Mouse (Mus musculus): Measurements from ENCODE around the gene Fmnl2. TPM values are rescaled to one million over a fixed set of nuclear protein-coding genes. Genes with fewer than 3 reads are reported as not detected.

Gene Fmnl2
- polyA plus RNA-seq, 1 experiment = 2.8 TPM

DNA sequence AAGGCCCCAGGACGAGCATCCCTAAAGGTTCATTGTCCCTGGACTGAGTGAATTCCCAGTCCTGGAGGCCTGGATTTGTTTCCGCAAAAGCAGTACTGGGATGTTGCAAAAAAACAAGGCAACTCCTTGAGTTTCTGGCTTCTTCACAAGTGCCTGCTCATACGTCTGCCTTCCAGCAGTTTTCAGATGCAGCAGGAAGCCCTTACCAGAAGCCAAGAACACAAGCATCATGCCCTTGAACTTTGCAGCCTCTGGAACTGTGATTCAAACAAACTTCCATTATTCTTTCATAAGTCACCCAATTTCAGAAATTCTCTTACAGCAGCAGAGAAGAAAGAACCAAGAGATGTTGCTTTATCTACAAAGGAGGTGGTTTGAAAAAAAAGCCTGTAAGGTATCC lies 21.9 kb upstream of the Fmnl2 start:
- Histone ChIP-seq H3K4me2 (ENCODE audit: low read depth) (no peak overlapping the region), H3ac (ENCODE audit: control insufficient read depth, insufficient read length) (no peak overlapping the region), H3K79me2 (ENCODE audit: control insufficient read depth, insufficient read depth) (no peaks in the 10 kb centered on the region), H3K27me3 (ENCODE audit: control insufficient read depth, insufficient read depth, insufficient read length) (no peaks in the 10 kb centered on the region), H3K4me3 (no peak overlapping the region), H3K36me3 (ENCODE audit: control insufficient read depth, insufficient read depth) (no peaks in the 10 kb centered on the region)
- TF ChIP-seq MAX (IDR thresholded peaks at IDR 0.05; ENCODE audit: low read depth) = no peak
- TF ChIP-seq SRF (IDR thresholded peaks at IDR 0.05; ENCODE audit: control insufficient read depth, insufficient read length, low read depth) = no peak
- TF ChIP-seq CEBPB (IDR thresholded peaks at IDR 0.05; ENCODE audit: insufficient read depth, poor library complexity, severe bottlenecking) = no peak
- no peak for TF ChIP-seq E2F4 (IDR thresholded peaks at IDR 0.05; ENCODE audit: insufficient read depth)
- TF ChIP-seq TCF12 (IDR thresholded peaks at IDR 0.05; ENCODE audit: insufficient read depth, poor library complexity, severe bottlenecking) = no peak

DNA sequence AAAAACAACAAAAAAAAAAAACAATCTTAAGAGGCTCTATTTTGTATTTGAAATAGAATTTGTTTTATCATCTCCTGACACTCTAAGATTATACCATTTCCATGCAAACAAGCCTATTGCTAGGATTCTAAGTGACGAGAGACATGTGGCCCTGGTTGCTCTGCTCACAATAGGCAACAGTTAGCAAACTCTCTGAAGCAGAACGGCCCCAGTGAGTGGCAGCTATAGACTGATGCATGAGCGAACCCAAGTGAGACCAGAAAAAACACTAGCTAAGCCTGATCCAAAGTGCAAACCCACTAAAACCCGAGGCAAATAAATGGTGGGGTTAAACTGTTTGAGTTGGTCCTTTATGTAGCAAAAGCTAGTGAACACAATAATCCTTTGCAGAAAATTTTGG lies 18.6 kb upstream of the Fmnl2 start:
- TF ChIP-seq MAX (IDR thresholded peaks at IDR 0.05; ENCODE audit: low read depth) (no peak), E2F4 (IDR thresholded peaks at IDR 0.05; ENCODE audit: insufficient read depth) (no peak), SRF (IDR thresholded peaks at IDR 0.05; ENCODE audit: control insufficient read depth, insufficient read length, low read depth) (no peak), TCF3 (IDR thresholded peaks at IDR 0.05; ENCODE audit: insufficient read length, low read depth) (no peak), REST (IDR thresholded peaks at IDR 0.05; ENCODE audit: insufficient read depth, insufficient read length) (no peak), CEBPB (IDR thresholded peaks at IDR 0.05; ENCODE audit: insufficient read depth, poor library complexity, severe bottlenecking) (no peak), POLR2A (IDR thresholded peaks at IDR 0.05; ENCODE audit: insufficient read length, low read depth) (no peak), USF1 (IDR thresholded peaks at IDR 0.05; ENCODE audit: low read depth) (no peak), POLR2AphosphoS2 (IDR thresholded peaks at IDR 0.05; ENCODE audit: insufficient read length, low read depth) (no peak)
- no peak overlapping the region for H3ac ChIP-seq (ENCODE audit: control insufficient read depth, insufficient read length)
- H3K36me3 ChIP-seq (ENCODE audit: control insufficient read depth, insufficient read depth) = no peaks in the 10 kb centered on the region
- no peaks in the 10 kb centered on the region for H3K79me2 ChIP-seq (ENCODE audit: control insufficient read depth, insufficient read depth)
- no peaks in the 10 kb centered on the region for H3K27me3 ChIP-seq (ENCODE audit: control insufficient read depth, insufficient read depth, insufficient read length)
- no peak overlapping the region for H3K4me2 ChIP-seq (ENCODE audit: low read depth)
- no peak overlapping the region for H3K4me3 ChIP-seq

- Histone ChIP-seq H3K27me3 (ENCODE audit: control insufficient read depth, insufficient read depth, insufficient read length) (no peaks in the 10 kb centered on the region), H3K79me2 (ENCODE audit: control insufficient read depth, insufficient read depth) (no peaks in the 10 kb centered on the region), H3K4me2 (ENCODE audit: low read depth) (no peak overlapping the region), H3K4me3 (no peak overlapping the region), H3ac (ENCODE audit: control insufficient read depth, insufficient read length) (no peak overlapping the region), H3K36me3 (ENCODE audit: control insufficient read depth, insufficient read depth) (no peaks in the 10 kb centered on the region)
- TF ChIP-seq TCF12 (IDR thresholded peaks at IDR 0.05; ENCODE audit: insufficient read depth, poor library complexity, severe bottlenecking) (no peak), REST (IDR thresholded peaks at IDR 0.05; ENCODE audit: insufficient read depth, insufficient read length) (no peak), POLR2AphosphoS2 (IDR thresholded peaks at IDR 0.05; ENCODE audit: insufficient read length, low read depth) (no peak), MAX (IDR thresholded peaks at IDR 0.05; ENCODE audit: low read depth) (no peak), CEBPB (IDR thresholded peaks at IDR 0.05; ENCODE audit: insufficient read depth, poor library complexity, severe bottlenecking) (no peak), TCF3 (IDR thresholded peaks at IDR 0.05; ENCODE audit: insufficient read length, low read depth) (no peak), E2F4 (IDR thresholded peaks at IDR 0.05; ENCODE audit: insufficient read depth) (no peak), MYOD1 (IDR thresholded peaks at IDR 0.05; ENCODE audit: control insufficient read depth in 1 of 3, insufficient read length in 2 of 3, low read depth in 2 of 3) (no peak)
Observed at GRCm38 (mm10) chr2:52839868-52840267, 17.8 kb upstream of the Fmnl2 start.

DNA sequence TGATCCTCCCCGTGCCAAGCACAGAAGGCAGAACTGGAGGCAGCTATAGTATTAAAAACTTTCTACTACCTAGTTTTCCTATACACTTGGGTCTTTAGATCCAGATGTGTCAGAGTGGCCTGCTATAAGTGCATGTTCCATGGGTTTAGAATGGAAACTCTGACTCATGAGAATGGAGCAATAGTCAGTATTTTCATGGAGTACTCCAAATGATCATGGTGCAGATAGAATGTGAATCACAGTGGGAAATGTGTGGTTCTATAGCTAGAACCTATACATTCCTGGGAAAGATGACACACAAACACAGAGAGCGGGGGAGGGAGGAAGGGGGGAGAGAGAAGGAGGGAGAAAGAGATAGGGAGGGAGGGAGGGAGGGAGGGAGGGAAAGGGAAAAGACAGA lies 13.8 kb upstream of the Fmnl2 start:
- no peaks in the 10 kb centered on the region for H3K27me3 ChIP-seq (ENCODE audit: control insufficient read depth, insufficient read depth, insufficient read length)
- no peak overlapping the region for H3ac ChIP-seq (ENCODE audit: control insufficient read depth, insufficient read length)
- H3K4me2 ChIP-seq (ENCODE audit: low read depth) = no peak overlapping the region
- H3K4me3 ChIP-seq = no peak overlapping the region
- H3K36me3 ChIP-seq (ENCODE audit: control insufficient read depth, insufficient read depth) = no peaks in the 10 kb centered on the region
- H3K79me2 ChIP-seq (ENCODE audit: control insufficient read depth, insufficient read depth) = no peaks in the 10 kb centered on the region
- TF ChIP-seq POLR2AphosphoS2 (IDR thresholded peaks at IDR 0.05; ENCODE audit: insufficient read length, low read depth) = no peak
- no peak for TF ChIP-seq USF1 (IDR thresholded peaks at IDR 0.05; ENCODE audit: low read depth)
- TF ChIP-seq SRF (IDR thresholded peaks at IDR 0.05; ENCODE audit: control insufficient read depth, insufficient read length, low read depth) = no peak
- no peak for TF ChIP-seq MYOD1 (IDR thresholded peaks at IDR 0.05; ENCODE audit: control insufficient read depth in 1 of 3, insufficient read length in 2 of 3, low read depth in 2 of 3)
- TF ChIP-seq E2F4 (IDR thresholded peaks at IDR 0.05; ENCODE audit: insufficient read depth) = no peak
- no peak for TF ChIP-seq REST (IDR thresholded peaks at IDR 0.05; ENCODE audit: insufficient read depth, insufficient read length)
- no peak for TF ChIP-seq MYOG (IDR thresholded peaks at IDR 0.05; ENCODE audit: control insufficient read depth in 1 of 3, insufficient read depth in 1 of 3, insufficient read length in 2 of 3, low read depth in 2 of 3)
- no peak for TF ChIP-seq POLR2A (IDR thresholded peaks at IDR 0.05; ENCODE audit: insufficient read length, low read depth)

DNA sequence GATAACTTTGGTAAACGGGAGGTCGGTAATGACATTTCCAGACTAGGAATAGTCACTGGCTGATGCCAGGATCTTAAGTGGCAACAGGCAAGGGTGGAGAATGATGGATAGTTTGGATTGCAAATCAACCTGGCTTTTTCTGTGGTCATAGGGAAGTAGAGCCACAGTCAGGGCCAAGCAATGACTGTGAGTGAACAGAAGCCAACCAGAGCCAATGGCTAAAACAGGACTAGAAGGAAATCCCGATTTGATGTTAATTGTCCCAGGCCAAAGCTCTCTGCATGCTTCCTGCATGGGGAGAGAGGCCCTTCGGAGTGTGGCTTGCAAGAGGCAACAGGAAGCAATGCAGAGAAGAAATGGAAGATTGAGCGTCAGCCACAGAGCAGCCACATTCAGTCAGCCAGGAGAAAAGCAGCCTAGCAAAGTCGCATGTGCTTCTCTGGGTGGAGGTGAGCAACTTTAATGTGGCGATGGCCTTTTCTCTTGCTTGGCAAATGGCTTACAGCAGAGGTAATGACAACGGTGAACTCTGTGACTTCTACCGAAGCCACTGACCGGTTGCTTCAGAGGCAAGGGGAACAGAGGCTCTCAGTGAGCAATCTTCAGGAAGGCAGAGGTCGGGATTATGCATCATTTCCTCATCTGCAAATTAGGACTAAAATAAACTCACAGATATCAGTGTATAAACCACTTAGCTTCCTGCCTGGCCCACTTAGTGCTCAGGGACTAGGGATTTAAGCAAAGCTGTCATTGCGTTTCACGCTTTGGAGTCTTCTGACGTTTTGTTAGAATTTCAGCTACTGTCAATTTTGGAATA lies 12.5 kb upstream of the Fmnl2 start:
- no peaks in the 10 kb centered on the region for H3K27me3 ChIP-seq (ENCODE audit: control insufficient read depth, insufficient read depth, insufficient read length)
- no peak overlapping the region for H3ac ChIP-seq (ENCODE audit: control insufficient read depth, insufficient read length)
- H3K4me3 ChIP-seq = no peak overlapping the region
- TF ChIP-seq POLR2AphosphoS2 (IDR thresholded peaks at IDR 0.05; ENCODE audit: insufficient read length, low read depth) (no peak), TCF12 (IDR thresholded peaks at IDR 0.05; ENCODE audit: insufficient read depth, poor library complexity, severe bottlenecking) (no peak), CEBPB (IDR thresholded peaks at IDR 0.05; ENCODE audit: insufficient read depth, poor library complexity, severe bottlenecking) (no peak)
- H3K79me2 ChIP-seq (ENCODE audit: control insufficient read depth, insufficient read depth) = no peaks in the 10 kb centered on the region
- H3K36me3 ChIP-seq (ENCODE audit: control insufficient read depth, insufficient read depth) = no peaks in the 10 kb centered on the region
- H3K4me2 ChIP-seq (ENCODE audit: low read depth) = no peak overlapping the region

All from myocyte (in vitro differentiated cells).